Mouse (Mus musculus): ENCODE measurements around the gene Nepro. TPM values are rescaled to one million over a fixed set of nuclear protein-coding genes. Genes with fewer than 3 reads are reported as not detected.

The Nepro gene
- total RNA-seq, 2 experiments from 2014 or later = 4.3 to 6.5 TPM

DNA sequence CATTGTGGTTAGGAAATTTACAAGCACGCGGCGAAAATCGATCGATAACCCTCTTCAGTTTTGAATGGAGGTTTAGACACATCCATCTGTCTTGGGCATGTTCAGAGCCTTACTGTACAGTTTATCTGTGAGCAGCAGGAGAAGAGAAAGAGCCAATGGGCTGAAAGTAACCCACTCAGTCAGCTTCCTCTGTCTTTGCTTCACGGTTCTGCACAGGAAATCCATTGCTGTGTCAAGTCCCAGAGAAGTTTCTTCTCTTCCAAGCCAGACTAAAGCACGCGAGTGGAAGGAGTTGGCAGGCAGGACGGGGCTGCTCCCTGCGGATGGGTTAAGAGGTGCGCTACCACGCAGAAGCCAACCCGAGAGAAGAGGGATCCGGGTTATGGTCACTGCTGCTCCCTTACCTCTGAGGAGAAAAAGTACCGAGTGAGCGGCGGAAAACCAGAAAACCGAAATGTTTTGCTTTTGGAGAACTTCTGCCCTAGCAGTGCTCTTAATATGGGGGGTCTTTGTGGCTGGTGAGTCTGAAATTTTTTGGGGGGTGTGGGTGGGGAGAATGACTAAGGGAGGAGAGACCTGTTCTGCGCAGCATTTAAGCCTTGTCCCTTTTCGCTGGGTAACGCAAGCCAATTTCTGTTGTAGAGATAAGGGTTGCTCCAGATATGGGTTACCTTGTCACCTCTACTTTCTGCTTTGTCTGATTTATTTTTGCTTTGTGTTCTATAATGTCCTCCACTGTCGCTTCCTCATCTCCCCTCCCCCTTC lies 41.6 kb downstream of the Nepro start, which contains the start of gene Cd200r1:
Gene Cd200r1 (plus strand): TSS at position 182 of the 765 bp plus-strand sequence.
- DNase-seq (ENCODE audit: low spot score in 2 of 2) = no peak

GRCm38 (mm10) chr16:44766320-44766892 lies 42.3 kb downstream of the Nepro start:
- DNase-seq (ENCODE audit: low spot score in 2 of 2) = no peak

DNA sequence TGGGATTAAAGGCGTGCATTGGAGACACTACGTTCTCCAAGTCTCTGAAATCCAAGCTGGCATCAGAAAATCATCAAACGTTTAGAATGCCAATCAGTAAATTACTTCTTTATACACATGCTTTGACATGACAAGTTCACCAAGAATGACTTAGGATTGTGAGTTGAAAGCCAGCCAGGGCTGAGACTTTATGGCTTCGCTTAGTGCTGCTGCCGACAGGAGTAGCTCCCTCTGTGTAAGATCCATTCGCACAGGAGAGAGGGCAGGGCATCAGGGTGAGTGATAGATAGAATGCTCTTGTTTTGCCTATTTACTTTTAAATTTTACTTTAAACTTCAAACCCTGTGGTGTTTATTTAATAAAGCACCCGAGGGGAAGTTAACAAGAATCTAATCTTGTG lies 43.4 kb downstream of the Nepro start:
- no peak for DNase-seq (ENCODE audit: low spot score in 2 of 2)

GRCm38 (mm10) chr16:44767967-44768366 lies 43.9 kb downstream of the Nepro start:
- peak in 1 of 2 experiments; percentile 39 for DNase-seq (ENCODE audit: low spot score in 2 of 2)

DNA sequence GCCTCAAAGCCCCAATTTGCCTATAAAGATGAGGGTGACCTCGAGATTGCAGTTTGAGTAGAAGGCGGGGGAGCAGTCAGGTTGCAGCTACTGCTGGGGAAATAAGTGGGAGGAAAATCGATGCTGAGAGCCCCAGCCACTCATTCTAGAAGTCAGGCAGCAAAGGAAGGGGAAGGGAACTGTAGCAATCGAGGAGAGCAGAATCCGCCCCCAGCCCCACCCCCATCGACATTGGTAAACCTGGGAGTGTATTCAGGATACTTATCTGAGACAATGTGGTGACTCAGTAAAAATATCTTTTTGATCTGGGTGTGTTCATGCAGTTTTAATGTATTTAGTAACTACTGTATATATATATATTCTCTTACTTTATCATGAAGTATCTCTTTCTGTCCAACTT lies 48.5 kb downstream of the Nepro start:
- no peak for DNase-seq (ENCODE audit: low spot score in 2 of 2)

- no peak for DNase-seq (ENCODE audit: low spot score in 2 of 2)
Observed at GRCm38 (mm10) chr16:44773673-44774072, 49.6 kb downstream of the Nepro start.

DNA sequence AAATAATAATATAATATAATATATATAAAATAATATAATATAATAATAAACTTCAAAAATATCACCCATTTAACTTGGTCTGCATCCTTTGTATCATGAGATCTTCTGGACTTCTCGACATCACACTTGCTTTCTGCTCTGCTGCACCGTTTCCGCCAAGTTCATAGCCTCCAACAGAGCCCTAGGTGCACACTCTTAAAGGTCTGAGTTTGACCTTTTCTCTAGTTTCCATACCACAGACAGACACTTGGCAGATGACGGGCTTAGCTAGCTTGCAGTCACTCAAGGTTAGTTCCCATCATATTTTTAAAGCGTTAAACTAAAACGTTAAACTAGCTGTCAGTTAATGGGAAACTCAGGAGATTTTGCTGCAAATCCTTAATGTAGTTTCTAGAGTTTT lies 50.1 kb downstream of the Nepro start:
- no peak for DNase-seq (ENCODE audit: low spot score in 2 of 2)

DNA sequence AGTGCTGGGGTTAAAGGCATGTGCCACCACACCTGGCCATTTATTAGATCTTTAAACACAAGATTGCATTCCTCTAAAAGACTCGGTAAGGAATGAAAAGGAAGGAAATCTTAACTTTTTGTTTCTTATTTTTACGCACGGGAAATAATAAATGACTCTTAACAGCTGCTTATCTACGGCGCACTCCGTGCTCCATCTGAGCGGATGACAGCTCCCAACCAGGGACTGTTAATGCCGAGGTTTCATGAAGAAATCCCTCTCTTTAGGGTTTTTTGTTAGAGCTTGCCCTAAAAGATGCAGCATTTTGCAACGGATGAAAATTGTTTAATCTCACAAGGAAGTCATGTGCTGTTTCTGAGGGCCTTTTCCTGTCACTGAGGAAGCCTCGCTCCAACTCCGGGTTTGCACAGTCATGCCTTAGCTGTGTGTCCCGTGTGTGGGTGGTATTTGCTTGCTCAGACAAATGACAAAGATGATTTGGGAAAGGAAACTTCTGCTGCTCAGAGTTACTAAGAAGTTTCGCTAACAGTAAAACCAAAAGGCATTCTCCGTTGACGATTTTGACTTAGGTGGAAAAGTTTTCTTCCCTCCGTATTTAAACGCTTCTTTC lies 54.5 kb downstream of the Nepro start:
- peak in 1 of 2 experiments; percentile 17 for DNase-seq (ENCODE audit: low spot score in 2 of 2)

GRCm38 (mm10) chr16:44779494-44779893 lies 55.4 kb downstream of the Nepro start:
- no peak for DNase-seq (ENCODE audit: low spot score in 2 of 2)

DNA sequence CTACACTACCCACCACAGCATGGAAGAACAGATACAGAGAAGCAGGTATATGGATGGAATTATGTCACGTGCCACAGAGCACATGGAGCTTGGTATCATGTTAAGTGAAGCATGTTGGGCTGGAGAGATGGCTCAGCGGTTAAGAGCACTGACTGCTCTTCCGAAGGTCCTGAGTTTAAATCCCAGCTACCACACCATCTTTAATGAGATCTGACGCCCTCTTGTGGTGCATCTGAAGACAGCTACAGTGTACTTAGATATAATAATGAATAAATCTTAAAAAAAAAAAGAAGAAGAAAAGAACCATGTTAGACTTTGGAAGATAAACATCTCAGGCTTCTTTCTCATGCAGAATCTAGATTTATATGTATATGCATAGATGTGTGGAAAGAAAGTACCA lies 56.6 kb downstream of the Nepro start:
- DNase-seq (ENCODE audit: low spot score in 2 of 2) = no peak

Other genes with a start within 250 kb of the Nepro start
- 10 to 100 TPM in 1 of 2 experiments, 1 to 10 TPM in 1; 9.9 to 10.7 TPM for gene Boc, start 165.4 kb upstream of the Nepro start, total RNA-seq (2021)
- gene Gtpbp8, start 22.1 kb downstream of the Nepro start, total RNA-seq (2021) = 10 to 100 TPM; 26.1 to 27.7 TPM
- gene Cd200r1, start 41.4 kb downstream of the Nepro start, total RNA-seq (2021) = under 1 TPM in 1 of 2 experiments, not detected in 1; 0.23 TPM
- not detected for gene Cd200r4, start 87.4 kb downstream of the Nepro start, total RNA-seq (2021)
- gene Cd200r2, start 142.8 kb downstream of the Nepro start, total RNA-seq (2021) = not detected
- under 1 TPM in 1 of 2 experiments, not detected in 1; 0.32 TPM for gene Cd200r3, start 219.4 kb downstream of the Nepro start, total RNA-seq (2021)